Mouse (Mus musculus): ENCODE data around the gene Cilp. TPM values are rescaled to one million over a fixed set of nuclear protein-coding genes. Genes with fewer than 3 reads are reported as not detected.

The Cilp gene
- polyA plus RNA-seq, 1 experiment from 2014 or later, result not detected

DNA sequence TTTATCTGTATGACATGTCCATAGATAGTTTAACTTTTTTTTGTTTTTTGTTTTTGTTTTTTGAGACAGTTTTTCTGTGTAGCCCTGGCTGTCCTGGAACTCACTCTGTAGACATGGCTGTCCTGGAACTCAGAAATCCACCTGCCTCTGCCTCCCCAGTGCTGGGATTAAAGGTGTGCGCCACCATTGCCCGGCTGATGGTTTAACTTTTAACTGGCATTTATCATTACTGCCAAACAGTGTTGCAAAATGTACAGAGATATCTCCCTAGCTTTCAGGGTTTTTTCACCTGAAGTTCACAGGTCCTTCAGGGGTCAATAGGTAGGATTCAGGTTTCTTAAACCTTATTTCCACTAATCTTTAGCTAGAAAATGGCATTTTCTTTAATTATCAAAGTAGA is 32.1 kb downstream of the Cilp start:
- ATAC-seq (ENCODE audit: insufficient number of reproducible peaks, low FRiP score), result no peak
- no peak overlapping the region for H3K9ac ChIP-seq
- no peak overlapping the region for H3K4me2 ChIP-seq
- no peaks in the 10 kb centered on the region for H3K27me3 ChIP-seq (replicated peaks)
- peaks cover 25% of the 10 kb centered on the region for H3K36me3 ChIP-seq
- H3K4me3 ChIP-seq, result no peak overlapping the region
- H3K4me1 ChIP-seq (replicated peaks), result peaks cover 16% of the 10 kb centered on the region
- no peak overlapping the region for H3K27ac ChIP-seq (ENCODE audit: poor library complexity, severe bottlenecking)
- no peaks in the 10 kb centered on the region for H3K9me3 ChIP-seq (replicated peaks)
- 91% methylated on average over 2 of the region's 2 CpGs for WGBS

DNA sequence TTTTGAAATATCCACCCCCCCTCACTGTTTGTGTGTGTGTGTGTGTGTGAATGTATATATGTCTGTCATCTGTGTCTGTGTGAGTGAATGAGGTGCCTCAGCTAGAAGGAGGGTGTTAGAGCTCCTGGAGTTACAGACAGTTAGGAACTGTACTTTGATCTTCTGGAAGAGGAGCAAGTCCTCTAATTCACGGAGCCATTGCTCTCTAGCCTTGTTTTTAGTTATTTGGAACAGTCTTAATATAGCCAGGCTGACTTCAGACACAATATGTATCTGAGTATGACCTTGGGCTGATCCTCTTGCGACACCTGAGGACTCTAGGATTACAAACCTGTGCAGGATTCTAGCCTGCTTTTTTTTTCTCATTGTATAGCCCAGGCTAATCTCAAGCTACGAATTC is 33.8 kb downstream of the Cilp start:
- H3K4me2 ChIP-seq, result no peak overlapping the region
- H3K9me3 ChIP-seq (replicated peaks), result no peaks in the 10 kb centered on the region
- ATAC-seq (ENCODE audit: insufficient number of reproducible peaks, low FRiP score), result no peak
- peaks cover 42% of the 10 kb centered on the region for H3K36me3 ChIP-seq
- H3K27ac ChIP-seq (ENCODE audit: poor library complexity, severe bottlenecking), result no peak overlapping the region
- H3K27me3 ChIP-seq (replicated peaks), result no peaks in the 10 kb centered on the region
- 80% methylated on average over 3 of the region's 3 CpGs for WGBS
- H3K4me3 ChIP-seq, result no peak overlapping the region
- no peak overlapping the region for H3K9ac ChIP-seq
- H3K4me1 ChIP-seq (replicated peaks), result peaks cover 10% of the 10 kb centered on the region; the same call in 1 of the 2 replicates

DNA sequence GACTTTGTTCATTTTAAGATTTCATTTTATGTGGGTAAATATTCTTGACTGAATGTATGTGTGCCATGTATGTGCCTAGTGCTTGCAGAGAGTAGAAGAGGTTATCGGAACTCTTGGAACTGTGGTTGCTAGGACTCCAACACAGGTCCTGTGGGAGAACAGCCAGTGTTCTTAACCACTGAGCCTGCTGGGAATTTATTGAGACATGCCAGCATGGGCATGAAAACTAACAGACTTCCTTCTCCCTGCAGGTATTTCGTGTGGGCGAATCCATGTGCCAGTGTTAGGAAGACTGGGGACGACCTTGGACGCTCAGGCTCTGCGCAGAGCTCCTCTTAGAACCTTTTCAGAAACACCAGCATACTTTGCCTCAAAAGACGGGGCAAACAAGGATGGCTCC is 34.7 kb downstream of the Cilp start:
- no peak overlapping the region for H3K4me2 ChIP-seq
- peaks cover 10% of the 10 kb centered on the region; the same call in 1 of the 2 replicates for H3K4me1 ChIP-seq (replicated peaks)
- no peak for ATAC-seq (ENCODE audit: insufficient number of reproducible peaks, low FRiP score)
- no peaks in the 10 kb centered on the region for H3K27me3 ChIP-seq (replicated peaks)
- H3K9ac ChIP-seq, result no peak overlapping the region
- no peaks in the 10 kb centered on the region for H3K9me3 ChIP-seq (replicated peaks)
- 91% methylated on average over 7 of the region's 7 CpGs for WGBS
- no peak overlapping the region for H3K4me3 ChIP-seq
- peaks cover 47% of the 10 kb centered on the region for H3K36me3 ChIP-seq
- H3K27ac ChIP-seq (ENCODE audit: poor library complexity, severe bottlenecking), result no peak overlapping the region

DNA sequence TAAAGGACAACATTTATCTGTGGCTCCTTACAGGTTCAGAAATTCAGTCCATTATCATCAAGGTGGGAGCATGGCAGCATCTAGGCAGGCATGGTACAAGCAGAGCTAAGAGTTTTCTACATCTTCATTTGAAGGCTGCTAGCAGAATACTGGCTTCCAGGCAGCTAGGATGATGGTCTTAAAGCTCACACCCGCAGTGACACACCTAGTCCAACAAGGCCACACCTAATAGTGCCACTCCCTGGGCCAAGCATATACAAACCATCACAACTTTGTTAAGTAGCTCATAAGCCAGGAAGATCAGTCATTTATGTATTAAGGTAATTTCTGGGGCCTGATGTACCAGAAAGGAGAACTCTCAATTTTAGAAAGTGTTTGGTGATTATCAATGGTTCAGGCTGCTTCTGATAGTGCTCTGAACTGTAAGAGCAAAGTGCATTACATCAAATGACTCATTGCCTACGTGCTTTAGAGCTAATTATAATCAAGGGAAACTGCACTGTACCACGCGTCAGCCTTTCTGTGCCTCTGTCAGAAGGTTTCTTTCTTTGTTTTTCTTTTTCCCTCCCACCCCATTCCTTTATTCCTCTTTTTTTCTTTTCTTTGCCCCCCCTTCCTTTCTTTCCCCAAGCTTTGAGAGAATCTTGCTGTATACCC is 37.5 kb downstream of the Cilp start:
- H3K27me3 ChIP-seq (replicated peaks), result no peaks in the 10 kb centered on the region
- H3K4me3 ChIP-seq, result no peak overlapping the region
- WGBS, result 84% methylated on average over 4 of the region's 4 CpGs
- H3K4me2 ChIP-seq, result no peak overlapping the region
- 0 out of 2 replicates have a peak, but pooled peaks cover 4% of the 10 kb centered on the region for H3K4me1 ChIP-seq (replicated peaks)
- ATAC-seq (ENCODE audit: insufficient number of reproducible peaks, low FRiP score), result no peak
- no peaks in the 10 kb centered on the region for H3K9me3 ChIP-seq (replicated peaks)
- no peak overlapping the region for H3K27ac ChIP-seq (ENCODE audit: poor library complexity, severe bottlenecking)
- H3K9ac ChIP-seq, result no peak overlapping the region
- H3K36me3 ChIP-seq, result peaks cover 66% of the 10 kb centered on the region

DNA sequence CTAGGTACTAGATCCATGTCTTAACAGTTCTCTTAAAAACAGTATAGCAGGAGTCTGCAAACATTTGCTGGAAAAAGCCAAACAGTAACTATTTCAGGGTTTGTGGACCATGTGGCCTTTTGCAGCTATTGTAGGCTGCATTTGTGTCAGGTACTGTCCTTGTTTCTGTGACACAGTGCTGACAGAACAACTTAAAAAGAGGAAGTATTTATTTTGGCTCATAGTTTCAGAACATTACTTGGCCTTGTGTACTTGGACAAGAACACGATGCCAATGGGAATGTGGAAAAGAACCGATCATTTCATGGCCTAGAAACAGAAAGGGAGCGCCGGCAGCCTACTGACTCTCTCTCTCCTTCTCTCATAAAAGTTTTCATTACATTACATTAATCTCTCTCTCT is 38.6 kb downstream of the Cilp start:
- Histone ChIP-seq H3K4me2 (no peak overlapping the region), H3K36me3 (peaks cover 70% of the 10 kb centered on the region), H3K4me3 (no peak overlapping the region), H3K4me1 (replicated peaks) (0 out of 2 replicates have a peak, but pooled peaks cover 3% of the 10 kb centered on the region), H3K27ac (ENCODE audit: poor library complexity, severe bottlenecking) (no peak overlapping the region), H3K9ac (no peak overlapping the region), H3K27me3 (replicated peaks) (no peaks in the 10 kb centered on the region), H3K9me3 (replicated peaks) (no peaks in the 10 kb centered on the region)
- ATAC-seq (ENCODE audit: insufficient number of reproducible peaks, low FRiP score), result no peak
- 93% methylated on average over 4 of the region's 4 CpGs for WGBS

DNA sequence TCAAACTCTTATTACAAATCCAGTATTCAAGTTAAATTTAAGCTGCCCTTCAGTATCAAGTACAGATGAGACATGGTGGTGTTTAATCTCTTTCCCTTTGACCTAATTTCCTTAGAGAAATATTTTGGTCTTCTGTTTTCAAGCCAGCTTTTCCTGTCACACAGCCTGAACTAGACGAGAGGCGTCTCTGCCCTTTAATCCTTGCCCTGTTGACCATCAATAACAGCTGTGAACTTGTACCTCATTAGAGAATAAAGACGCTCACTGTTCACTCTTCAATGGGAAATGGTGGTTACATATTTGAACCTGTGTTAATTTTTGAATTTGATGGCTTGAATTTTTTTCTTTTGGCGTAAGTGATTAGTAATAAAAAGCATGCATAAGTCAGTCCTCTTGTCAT is 39.3 kb downstream of the Cilp start:
- no peak overlapping the region for H3K9ac ChIP-seq
- no peak overlapping the region for H3K4me3 ChIP-seq
- no peaks in the 10 kb centered on the region for H3K4me1 ChIP-seq (replicated peaks)
- H3K9me3 ChIP-seq (replicated peaks), result no peaks in the 10 kb centered on the region
- no peak overlapping the region for H3K4me2 ChIP-seq
- 72% methylated on average over 4 of the region's 4 CpGs for WGBS
- no peaks in the 10 kb centered on the region for H3K27me3 ChIP-seq (replicated peaks)
- ATAC-seq (ENCODE audit: insufficient number of reproducible peaks, low FRiP score), result no peak
- peaks cover 75% of the 10 kb centered on the region for H3K36me3 ChIP-seq
- H3K27ac ChIP-seq (ENCODE audit: poor library complexity, severe bottlenecking), result no peak overlapping the region

DNA sequence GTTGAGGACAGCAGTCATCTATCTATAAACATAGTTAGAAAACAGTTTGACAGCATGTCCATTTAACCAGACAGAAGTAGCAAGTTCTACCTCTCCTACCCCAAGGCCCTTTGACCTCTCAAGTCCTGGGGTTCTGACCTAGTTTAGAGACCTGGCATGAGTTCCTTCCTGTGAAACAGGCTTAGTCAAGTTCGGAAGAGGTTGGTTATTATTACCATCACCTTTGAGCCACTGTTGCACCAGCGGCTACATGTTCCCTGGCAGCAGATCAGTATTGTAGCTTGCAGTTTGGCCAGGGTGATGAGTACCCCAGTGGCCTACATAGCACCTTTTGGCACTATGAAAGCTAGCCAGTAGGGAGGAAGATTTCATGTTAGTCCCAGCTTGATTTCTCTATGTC is 41.7 kb downstream of the Cilp start:
- no peak for ATAC-seq (ENCODE audit: insufficient number of reproducible peaks, low FRiP score)
- Histone ChIP-seq H3K4me1 (replicated peaks) (no peaks in the 10 kb centered on the region), H3K27me3 (replicated peaks) (no peaks in the 10 kb centered on the region), H3K4me3 (no peak overlapping the region), H3K36me3 (peaks cover 65% of the 10 kb centered on the region), H3K27ac (ENCODE audit: poor library complexity, severe bottlenecking) (no peak overlapping the region), H3K4me2 (no peak overlapping the region), H3K9ac (no peak overlapping the region), H3K9me3 (replicated peaks) (no peaks in the 10 kb centered on the region)
- WGBS, result 93% methylated on average over 2 of the region's 2 CpGs

DNA sequence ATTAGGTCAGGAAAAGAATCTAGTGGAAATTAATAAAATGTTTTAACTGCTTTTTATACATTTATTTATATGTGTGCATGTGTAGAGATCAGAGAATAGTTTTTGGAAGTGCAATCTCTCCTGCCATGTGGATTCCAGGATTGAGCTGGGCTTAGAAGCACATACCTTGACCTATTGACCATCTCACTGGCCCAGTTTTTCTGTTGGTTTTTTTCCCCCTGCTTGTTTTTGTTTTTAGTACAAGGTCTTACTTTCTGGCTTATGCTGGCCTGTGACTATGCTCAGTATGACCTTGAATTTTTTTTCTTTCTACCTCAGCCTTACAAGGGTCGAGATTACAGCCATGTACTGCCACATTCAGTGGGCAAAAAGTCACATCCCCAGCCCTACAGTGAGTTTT is 43.0 kb downstream of the Cilp start:
- WGBS, result 80% methylated on average over 1 of the region's 1 CpGs
- no peak overlapping the region for H3K4me3 ChIP-seq
- peaks cover 65% of the 10 kb centered on the region for H3K36me3 ChIP-seq
- H3K27me3 ChIP-seq (replicated peaks), result no peaks in the 10 kb centered on the region
- no peak overlapping the region for H3K9ac ChIP-seq
- ATAC-seq (ENCODE audit: insufficient number of reproducible peaks, low FRiP score), result no peak
- H3K4me1 ChIP-seq (replicated peaks), result no peaks in the 10 kb centered on the region
- no peak overlapping the region for H3K4me2 ChIP-seq
- no peak overlapping the region for H3K27ac ChIP-seq (ENCODE audit: poor library complexity, severe bottlenecking)
- no peaks in the 10 kb centered on the region for H3K9me3 ChIP-seq (replicated peaks)

DNA sequence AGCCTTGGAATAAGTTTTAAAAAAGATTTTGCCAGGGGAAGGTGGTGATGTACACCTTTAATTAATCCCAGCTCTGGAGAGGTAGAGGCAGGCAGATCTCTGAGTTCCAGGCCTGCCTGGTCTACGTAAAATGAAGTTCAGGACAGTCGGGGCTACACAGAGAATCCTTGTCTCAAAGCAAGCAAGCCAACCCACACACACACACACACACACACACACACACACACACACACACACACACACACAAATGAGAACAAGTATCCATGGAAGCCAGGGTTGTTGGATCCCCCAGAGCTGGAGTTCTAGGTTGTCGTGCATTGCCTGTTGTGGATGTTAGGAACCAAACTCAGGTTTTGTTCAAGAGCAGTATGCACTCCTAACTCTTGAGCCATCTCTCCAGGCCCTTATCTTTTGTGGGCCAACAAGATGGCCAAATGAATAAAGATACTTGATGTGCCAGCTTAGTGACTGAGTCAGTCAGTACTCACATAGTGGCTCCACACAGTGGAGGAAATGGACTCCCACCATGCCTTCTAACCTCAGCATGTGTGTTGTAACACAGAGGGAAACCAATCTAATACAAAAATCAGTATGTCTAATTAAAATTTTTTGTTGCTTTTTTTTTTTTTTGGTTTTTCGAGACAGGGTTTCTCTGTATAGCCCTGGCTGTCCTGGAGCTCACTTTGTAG is 47.8 kb downstream of the Cilp start:
- H3K4me3 ChIP-seq, result no peak overlapping the region
- WGBS, result 94% methylated on average over 4 of the region's 4 CpGs
- no peak overlapping the region for H3K9ac ChIP-seq
- peak; percentile 45; the same call in 1 of the 2 replicates for ATAC-seq (ENCODE audit: insufficient number of reproducible peaks, low FRiP score)
- H3K36me3 ChIP-seq, result peaks cover 60% of the 10 kb centered on the region
- H3K27me3 ChIP-seq (replicated peaks), result no peaks in the 10 kb centered on the region
- no peaks in the 10 kb centered on the region for H3K4me1 ChIP-seq (replicated peaks)
- H3K9me3 ChIP-seq (replicated peaks), result no peaks in the 10 kb centered on the region
- H3K27ac ChIP-seq (ENCODE audit: poor library complexity, severe bottlenecking), result no peak overlapping the region
- H3K4me2 ChIP-seq, result no peak overlapping the region

DNA sequence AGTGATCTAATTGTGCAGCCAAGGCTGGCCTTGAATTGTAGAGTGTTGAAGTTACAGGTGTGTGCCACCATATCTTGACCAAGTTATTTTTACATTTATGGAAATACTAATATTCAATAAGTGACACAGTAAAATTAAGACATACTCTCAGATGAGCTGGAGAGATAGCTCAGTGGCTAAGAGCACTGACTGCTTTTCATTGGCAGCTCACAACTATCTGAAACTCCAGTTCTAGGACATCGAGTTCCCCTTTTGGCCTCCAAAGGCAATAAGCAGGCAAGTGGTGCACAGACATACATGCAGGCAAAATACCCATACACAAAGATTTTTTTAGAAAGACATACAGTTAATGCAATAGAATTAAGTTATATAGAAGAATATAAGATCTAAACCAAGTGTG is 48.9 kb downstream of the Cilp start:
- H3K9me3 ChIP-seq (replicated peaks), result no peaks in the 10 kb centered on the region
- H3K27ac ChIP-seq (ENCODE audit: poor library complexity, severe bottlenecking), result no peak overlapping the region
- no peak overlapping the region for H3K9ac ChIP-seq
- no peak overlapping the region for H3K4me2 ChIP-seq
- no peak overlapping the region for H3K4me3 ChIP-seq
- H3K27me3 ChIP-seq (replicated peaks), result no peaks in the 10 kb centered on the region
- no peak for ATAC-seq (ENCODE audit: insufficient number of reproducible peaks, low FRiP score)
- no peaks in the 10 kb centered on the region for H3K4me1 ChIP-seq (replicated peaks)
- H3K36me3 ChIP-seq, result peaks cover 59% of the 10 kb centered on the region
- WGBS, result 92% methylated on average over 1 of the region's 1 CpGs

DNA sequence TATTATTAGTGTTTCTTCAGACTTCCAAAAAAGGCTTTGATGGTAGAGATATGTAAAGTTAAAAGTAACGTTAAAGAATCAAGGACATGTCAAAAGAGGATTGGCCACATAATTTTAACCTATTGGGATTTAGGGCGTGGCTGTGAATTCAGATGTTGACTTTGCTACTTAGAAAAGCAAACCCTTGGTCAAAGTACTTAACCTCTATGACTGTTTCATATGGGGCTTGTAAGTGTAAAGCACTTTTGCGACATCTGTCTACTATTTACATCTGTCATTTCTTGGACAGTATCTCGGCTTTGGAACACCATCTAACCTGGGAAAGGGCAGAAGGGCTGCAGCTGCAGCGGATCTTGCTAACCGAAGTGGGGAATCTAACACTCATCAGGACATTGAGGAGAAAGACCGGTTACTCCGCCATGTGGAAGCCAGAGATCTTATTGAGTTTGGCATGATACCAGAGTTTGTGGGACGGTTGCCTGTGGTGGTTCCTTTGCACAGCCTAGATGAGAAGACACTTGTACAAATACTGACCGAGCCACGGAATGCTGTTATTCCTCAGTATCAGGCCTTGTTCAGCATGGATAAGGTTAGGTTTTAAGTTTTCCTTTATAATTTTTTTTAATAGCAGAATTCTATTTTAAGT is 57.4 kb downstream of the Cilp start:
- WGBS, result 89% methylated on average over 11 of the region's 11 CpGs
- no peak overlapping the region for H3K27ac ChIP-seq (ENCODE audit: poor library complexity, severe bottlenecking)
- H3K4me3 ChIP-seq, result no peak overlapping the region
- H3K4me1 ChIP-seq (replicated peaks), result no peaks in the 10 kb centered on the region
- no peak for ATAC-seq (ENCODE audit: insufficient number of reproducible peaks, low FRiP score)
- H3K4me2 ChIP-seq, result no peak overlapping the region
- no peak overlapping the region for H3K9ac ChIP-seq
- peaks cover 74% of the 10 kb centered on the region for H3K36me3 ChIP-seq
- no peaks in the 10 kb centered on the region for H3K27me3 ChIP-seq (replicated peaks)
- no peaks in the 10 kb centered on the region for H3K9me3 ChIP-seq (replicated peaks)
